Mouse (Mus musculus) mouse trophoblast stem cell (cell line): Measurements from ENCODE around the gene Mgat4b.

ENCODE experiments used
- in situ Hi-C, 2 experiments: fragments of 300-500 bp; cut with MseI, MboI; formaldehyde crosslinking; loops; 2 replicates in 1 of 2; 3 replicates in 1 of 2; pipeline ENCODE4 v1.15.1; 2025

Mgat4b gene

DNA sequence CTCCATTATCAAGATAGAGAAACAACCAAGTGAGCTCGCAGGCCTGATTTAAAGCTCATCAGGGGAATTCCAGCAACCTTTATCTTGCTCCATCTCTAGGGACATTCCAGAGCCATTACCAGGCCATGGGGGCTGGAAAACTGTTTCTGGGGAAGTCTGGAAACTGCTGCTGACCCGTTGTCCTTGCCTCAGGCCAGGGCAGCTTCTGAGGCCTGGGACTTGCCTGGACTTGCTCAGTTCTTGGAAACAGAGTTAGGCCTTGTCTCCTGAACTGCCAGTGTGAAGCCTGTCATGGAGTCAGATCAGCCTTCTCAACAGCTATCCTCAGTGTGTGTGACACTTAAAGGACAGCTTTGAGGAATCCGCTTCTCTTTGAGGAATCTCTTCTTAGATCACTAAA lies 41.5 kb downstream of the Mgat4b start:
- in situ Hi-C loops: no loop called here

DNA sequence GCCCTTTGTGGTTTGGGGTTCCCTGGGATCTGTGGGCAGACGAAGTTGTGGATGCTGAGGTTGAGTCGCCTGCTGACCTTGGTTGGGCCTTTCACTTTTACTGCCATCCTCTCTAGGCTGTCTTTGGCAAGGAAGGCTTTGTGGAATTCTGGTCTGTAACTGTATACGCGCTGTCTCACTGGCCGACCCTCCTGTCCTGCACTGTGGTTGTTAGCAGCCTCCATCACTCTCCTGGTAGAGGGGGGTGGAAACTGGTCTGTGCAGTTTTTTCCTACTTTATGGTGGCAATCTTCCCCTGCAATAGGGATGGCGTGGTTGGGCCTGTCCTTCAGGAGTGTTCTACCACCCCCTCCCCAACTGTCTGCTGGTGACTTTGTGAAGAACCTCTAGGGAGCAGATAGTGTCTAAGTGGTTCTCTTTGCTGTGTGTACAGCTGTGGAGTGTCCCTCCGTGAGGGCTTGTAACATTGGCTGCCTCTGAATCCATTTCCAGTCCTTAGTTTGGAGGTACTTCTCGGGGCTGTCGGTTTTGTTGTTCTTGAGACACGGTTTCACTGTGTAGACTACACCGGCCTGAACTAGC lies 42.1 kb downstream of the Mgat4b start:
- in situ Hi-C loops: no loop called here

DNA sequence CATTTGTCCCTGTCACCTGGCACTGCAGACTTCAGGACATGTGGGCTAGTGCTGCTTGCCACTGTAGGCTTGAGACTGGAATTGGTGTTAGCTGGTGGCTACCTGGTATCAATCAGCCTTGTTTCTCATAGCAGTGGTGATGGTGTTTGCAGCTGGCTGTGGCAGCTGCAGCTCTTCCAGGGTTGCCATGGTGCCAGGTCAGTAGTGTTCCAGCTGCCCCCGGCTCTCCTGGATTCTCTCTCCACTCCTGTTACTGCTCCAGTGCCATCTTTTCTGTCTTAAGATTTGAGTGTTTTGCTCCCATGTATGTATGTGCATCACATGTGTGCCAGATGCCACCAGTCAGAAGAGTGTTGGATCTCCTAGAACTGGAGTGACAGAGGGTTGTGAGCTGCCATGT lies 42.7 kb downstream of the Mgat4b start:
- in situ Hi-C loops: no loop called here

DNA sequence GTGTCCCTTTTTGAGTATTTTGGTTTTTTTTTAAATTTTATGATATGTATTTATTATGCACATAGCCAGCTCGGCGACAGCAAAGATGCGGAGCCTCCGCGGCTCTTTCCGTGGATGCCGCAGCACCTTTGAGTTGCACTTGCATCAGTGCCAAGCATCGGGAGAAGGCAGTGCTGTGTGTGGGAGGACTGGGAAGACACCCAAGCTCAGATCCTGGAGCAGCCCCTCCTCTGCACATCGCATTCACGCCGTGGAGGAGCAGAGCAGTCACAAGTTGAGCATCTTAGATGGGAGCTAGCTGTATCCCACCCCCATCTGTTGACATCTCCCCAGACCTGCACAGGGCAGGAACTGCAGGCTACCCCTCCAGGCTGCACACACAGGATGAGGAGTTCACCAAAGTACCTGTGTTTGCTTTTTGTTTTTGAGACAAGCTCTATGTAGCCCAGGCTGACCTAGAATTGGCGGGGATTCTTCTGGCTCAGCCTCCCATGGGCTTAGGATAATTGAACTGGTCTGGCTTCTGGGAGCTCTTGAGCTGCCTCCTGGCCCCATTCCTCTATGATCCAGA lies 43.4 kb downstream of the Mgat4b start:
- in situ Hi-C loops: no loop called here

DNA sequence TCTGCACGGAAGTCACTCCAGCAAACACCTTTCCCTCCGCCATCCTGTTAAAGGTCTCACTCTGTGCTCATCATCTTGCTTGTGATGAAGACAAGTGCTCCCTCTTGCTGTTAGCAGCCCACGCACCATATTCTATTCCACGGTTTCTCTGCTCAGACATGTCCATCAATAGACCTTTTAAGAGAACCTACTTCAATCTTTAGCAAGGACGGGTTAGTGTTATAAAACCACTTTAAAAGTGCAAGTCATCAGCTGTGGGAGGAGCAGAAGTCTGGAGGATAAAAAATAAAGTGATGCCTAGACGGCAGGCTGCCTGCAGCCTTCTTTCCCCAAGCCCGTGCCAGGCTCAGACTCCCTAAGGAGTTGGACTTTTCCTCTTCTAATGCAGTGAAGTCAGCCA lies 45.9 kb downstream of the Mgat4b start:
- in situ Hi-C loops: no loop called here

DNA sequence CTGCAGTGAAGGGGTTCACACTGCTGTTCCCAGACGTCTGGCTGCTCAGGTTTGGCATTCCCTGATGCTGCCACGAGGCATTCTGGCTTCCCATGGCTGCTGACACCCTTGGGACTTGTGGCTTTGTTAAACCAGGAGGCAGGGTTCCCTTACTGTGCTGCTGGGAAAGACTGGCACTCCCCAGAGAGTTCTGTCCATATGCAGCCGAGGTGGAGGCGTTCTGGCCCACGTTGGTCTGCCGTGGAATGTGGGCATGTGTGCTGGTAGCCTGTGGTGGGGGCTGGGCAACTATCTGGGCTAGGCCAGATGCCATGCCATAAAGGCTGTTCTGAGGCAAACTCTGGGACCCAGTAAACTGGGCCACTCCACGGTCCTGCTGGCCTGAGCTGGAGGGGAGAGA lies 47.6 kb downstream of the Mgat4b start:
- in situ Hi-C loops: no loop called here

DNA sequence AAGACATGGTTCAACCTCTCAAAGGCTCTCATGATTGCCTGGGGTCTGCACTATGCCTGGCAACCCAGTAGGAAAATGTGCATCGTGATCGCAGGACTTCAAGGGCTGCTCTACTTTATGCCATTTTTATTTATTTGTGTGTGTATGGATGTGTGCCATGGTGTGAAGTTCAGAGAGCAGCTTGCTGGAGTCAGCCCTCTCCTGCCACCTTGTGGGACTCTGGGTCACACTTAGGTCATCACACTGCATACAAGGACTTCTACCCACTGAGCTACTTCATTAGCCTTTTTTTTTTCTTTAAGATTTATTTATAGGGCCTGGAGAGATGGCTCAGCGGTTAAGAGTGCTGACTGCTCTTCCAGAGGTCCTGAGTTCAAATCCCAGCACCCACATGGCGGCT lies 51.3 kb downstream of the Mgat4b start:
- in situ Hi-C loops: no loop called here

DNA sequence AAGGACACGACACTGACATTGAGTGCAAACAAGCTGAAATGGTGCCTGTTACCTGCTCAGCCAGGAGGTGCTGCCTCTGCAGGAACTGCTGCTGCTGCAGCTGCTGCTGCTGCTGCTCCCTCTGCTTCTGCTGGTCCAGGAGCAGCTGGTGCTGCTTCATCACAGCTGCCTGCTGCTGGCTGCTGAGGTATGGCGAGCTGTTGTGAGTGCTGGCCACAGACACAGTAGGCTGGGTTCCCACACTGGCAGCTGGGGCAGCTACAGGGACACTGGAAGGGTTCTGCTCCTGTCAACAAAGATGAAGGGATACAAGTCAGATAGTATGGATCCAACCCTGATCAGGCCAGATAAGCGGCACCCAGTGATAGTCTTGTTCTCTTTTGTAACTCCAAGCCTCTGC lies 52.5 kb downstream of the Mgat4b start:
- in situ Hi-C loops: no loop called here

DNA sequence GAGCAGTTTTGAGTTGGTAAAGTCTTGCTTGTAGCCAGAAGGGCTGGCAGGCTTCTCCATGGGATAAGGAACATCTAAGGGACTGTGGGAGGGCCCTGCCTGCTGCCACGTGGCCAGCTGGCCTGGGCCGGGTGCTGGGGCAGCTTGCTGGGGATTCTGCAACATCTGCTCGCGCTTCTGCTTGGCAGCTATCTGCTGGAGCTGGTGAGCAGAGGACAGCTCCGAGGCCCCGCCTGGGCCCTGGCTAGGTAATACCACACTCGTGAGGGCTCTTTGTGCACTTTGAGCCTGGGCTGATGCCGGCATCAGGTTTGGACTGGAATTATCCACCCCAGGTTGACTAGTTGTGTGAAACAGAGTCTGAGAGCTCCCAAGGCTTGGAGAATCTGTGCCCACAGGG lies 55.2 kb downstream of the Mgat4b start:
- in situ Hi-C loops: no loop called here

DNA sequence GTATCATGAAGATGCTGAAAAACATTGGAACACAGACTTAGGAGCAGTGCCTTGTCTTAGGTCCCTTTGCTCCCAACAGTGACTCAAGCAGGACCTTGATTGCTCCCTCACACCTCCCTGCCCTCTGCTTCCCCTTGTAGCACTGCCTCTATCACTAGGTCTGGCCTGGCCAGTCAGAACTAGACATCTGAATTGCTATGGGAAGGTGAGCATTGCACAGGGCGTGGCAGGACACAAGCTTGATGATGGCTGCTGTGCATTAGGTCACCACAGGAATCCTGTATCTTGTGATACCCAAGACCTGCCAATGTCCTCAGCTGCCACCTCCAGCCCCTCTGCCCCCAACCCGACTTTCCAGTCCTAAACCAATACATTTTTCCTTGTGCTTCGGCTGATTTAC lies 56.3 kb downstream of the Mgat4b start:
- in situ Hi-C loops: no loop called here

DNA sequence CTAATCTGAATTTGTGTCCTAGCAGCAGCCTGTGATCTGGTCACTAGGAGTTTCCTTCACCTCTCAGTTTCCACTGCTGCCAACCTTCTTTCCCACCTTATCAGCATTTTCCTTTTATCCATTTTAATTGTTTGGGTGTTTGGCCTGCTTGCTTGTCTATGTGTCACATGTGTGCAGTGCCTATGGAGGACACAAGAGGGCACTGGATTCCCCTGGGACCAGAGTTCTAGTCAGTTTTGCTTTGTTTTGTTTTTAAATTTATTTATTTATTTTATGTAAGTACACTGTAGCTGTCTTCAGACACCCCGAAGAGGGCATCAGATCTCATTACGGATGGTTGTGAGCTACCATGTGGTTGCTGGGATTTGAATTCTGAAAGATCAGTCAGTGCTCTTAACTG lies 58.5 kb downstream of the Mgat4b start:
- in situ Hi-C loops: no loop called here

DNA sequence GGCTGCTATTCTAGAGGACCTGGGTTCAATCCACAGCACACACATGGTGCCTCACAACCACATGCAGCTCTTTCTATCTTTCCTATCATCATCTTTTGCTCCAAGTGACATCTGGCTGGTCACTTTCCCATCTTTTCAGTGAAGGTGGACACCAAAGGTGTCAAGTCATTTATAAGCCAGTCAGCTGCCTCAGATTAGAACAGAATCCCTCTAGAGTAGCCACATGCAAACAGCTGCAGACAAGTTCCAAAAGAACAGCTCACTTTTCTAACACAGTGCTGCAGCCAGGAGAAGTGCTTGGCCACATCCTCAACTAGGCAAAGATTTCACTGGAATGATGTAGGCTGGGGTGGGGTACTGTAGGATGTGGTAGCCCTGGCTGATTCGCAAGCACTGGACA lies 59.2 kb downstream of the Mgat4b start:
- in situ Hi-C loops: no loop called here

DNA sequence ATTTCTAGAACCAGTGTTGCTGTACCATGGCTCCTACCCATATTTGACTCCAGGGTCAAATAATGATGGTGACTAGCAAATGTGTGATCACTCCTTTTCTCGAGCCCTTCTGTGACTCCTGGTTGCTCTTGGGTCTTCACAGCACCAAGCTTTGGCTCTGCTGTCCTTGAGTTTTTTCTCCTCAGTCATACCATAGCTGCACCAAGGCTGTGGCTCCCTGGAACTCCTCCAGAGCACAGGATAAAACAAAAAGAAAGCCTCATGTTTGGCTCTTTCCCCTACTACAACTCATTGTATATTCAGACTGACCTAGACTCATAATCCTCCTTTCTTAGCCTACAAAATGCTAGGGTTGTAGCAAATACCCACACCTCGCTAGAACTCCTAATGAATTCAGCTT lies 62.1 kb downstream of the Mgat4b start:
- in situ Hi-C loops: no loop called here

DNA sequence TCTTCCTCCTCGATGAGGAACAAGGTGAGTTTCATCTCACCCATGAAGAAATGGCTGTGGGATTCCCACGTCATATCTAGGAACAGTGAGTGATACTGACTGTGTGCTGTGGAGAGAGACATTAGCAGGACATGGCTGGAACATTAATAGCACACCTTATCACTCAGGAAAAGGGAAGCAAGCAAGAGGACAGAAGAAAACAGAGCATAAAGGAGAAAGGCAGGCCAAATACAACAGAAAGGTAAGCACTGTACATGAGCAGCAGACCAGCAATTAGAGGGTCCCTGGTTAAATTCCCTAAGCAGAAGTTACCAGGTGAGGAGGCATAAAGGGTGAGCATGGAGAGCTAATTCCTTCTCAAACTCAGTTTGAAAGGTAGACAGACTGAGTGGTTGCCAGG lies 64.4 kb downstream of the Mgat4b start:
- in situ Hi-C loops: no loop called here

DNA sequence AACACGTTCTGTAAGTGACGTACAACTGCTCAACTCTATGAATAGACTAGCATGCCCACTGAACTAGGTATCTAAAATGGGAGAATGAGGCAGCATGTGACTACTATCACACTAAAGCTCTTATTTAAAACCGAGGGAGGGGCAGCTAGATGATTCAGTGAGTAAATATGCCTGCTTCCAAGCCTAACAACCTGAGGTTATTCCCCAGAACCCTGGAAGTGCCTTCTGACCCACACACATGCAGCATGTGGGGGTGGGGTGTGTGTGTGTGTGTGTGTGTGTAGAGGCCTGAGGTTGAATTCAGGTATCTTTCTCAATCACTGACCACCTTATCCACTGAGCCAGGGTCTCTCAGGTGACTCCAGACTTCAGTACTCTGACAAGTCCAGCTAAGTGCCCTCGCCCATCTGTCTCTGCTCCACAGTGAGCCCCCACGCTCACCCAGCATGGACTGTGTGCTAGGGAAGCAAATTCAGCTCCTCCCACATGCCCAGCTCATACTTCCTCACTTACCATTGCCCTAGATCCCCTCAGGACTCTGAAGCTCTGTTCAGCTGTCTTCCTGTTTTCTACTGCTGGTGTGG lies 65.0 kb downstream of the Mgat4b start:
- in situ Hi-C loops: no loop called here

DNA sequence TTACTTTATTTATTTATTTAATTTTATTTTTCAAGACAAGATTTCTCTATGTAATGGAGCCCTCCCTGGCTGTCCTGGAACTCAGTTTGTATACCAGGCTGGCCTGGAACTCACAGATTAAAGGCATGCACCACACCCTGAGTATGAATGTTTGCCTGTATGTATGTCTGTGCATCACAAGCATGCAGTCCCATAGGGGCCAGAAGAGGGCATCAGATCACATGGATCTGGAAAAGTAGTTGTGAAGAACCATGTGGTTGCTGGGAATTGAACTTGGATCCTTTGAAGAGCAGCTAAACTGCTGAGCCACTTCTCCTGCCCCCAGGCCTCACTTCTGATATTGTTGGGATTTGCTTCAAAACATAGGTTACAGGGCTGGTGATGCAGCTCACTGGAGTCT lies 66.3 kb downstream of the Mgat4b start:
- in situ Hi-C loops: no loop called here

DNA sequence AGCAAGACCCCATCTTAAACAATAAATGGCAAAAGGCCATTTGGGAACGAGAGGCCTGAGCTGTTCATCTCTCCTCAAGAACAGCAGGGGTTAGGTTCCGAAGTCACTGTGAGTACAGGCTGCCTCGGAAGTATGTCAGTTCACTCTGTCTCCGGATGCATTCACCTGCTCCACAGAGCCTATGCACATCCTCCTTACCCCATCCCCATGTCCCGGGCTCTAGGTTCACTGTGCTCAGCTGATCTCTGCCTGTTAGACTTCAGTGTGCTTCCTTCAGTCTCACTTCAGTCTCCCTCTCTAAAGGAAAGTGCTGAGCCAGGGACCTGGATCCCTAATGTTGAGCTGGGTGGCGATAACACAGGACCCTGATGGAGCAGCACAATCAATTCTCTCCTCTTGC lies 67.0 kb downstream of the Mgat4b start:
- in situ Hi-C loops: no loop called here

DNA sequence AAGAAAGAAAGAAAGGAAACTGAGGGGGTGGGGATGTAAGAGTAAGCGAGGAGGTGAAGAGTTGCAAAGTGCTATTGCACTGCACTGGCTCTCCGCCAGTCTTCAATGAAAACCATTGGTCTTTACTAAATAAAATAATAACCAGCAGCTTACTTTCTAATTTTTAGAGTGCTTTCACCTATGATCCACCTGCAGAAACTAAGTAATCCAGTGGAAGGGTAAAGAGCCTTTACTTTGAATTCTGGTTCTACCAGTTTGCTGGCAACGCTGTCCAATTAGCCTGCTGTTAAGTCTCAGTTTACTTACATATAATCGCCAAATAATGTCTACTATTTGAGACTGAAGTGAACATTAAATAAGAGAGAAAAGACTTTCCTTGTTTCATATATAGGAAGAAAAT lies 68.3 kb downstream of the Mgat4b start:
- in situ Hi-C loops: no loop called here

DNA sequence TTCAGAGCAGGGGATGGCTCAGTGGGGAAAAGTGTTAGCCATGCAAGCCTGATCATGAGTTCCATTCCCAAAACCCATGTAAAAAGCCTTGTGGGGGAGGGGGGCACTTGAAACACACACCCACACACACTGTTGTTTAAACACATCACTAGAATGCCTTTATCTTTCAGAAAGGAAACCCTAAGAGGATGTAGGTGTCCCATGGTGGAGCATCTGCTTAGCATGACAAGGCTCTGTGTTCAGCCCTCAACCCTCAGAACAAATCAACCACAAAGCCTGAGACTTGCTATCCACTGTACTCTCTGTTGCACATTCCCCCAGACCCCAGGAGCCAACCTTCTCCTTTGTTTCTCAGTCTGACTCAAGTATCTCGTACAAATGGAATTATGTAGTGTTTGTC lies 69.4 kb downstream of the Mgat4b start:
- in situ Hi-C loops: no loop called here
